Mouse (Mus musculus) liver, adult 2 months (tissue): Measurements from ENCODE around the gene Kcnh1.

Experiments
- CTCF ChIP-seq: fragments of 200-500 bp; IDR thresholded peaks from 2 replicates; pipeline ENCODE4 v1.5.1; 2011; ENCODE audit warnings: low read depth, low read length, control low read depth
- POLR2A ChIP-seq: fragments of 200-500 bp; IDR thresholded peaks from 2 replicates; pipeline ENCODE4 v1.6.1; 2011; ENCODE audit warnings: low read length, control low read depth; ENCODE audit not compliant: insufficient read depth; ENCODE audit errors: extremely low read depth

DNA sequence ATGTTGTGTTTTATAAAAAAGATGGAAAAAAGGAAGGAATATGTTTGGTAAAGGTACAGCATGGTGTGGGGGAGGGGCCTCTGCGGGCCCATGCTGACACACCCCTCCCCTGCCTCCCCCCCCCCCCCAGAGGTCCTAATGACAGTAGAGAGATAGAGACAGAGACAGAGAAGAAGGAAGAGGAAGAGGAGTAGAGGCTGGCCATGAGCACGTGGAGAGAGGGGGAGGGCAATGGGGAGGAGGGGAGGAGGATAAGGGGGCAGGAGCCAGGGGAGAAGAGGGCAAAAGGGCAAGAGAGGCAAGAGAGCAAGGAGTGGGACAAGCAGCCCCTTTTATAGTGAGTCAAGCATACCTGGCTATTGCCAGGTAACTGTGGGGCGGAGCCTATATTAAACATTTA is 123.5 kb downstream of the Kcnh1 start:
- TF ChIP-seq CTCF (no peak), POLR2A (no peak)
